Mouse (Mus musculus) C2C12 (cell line): ENCODE measurements around the gene Ptpn18.

Experiments used
- CEBPB ChIP-seq: IDR thresholded peaks from one replicate; pipeline ENCODE4 v1.6.1; 2011; ENCODE audit warnings: low read depth, mild to moderate bottlenecking, control low read depth, moderate library complexity
- CTCF ChIP-seq: IDR thresholded peaks from one replicate; pipeline ENCODE4 v1.5.1; 2011; ENCODE audit not compliant: control insufficient read depth, insufficient read depth, insufficient read length
- FOSL1 ChIP-seq: IDR thresholded peaks from one replicate; pipeline ENCODE4 v1.8.0; 2011; ENCODE audit warnings: mild to moderate bottlenecking, low read length; ENCODE audit not compliant: poor library complexity, insufficient read depth, severe bottlenecking
- MAX ChIP-seq: IDR thresholded peaks from one replicate; pipeline ENCODE4 v1.6.1; 2011; ENCODE audit warnings: mild to moderate bottlenecking, control low read depth
- MYOD1 ChIP-seq: IDR thresholded peaks from one replicate; pipeline ENCODE4 v1.6.1; 2011; ENCODE audit warnings: low read depth; ENCODE audit not compliant: control insufficient read depth, insufficient read length
- MYOG ChIP-seq: IDR thresholded peaks from one replicate; pipeline ENCODE4 v1.6.1; 2011; ENCODE audit not compliant: control insufficient read depth, insufficient read length; ENCODE audit errors: extremely low read depth
- USF1 ChIP-seq: IDR thresholded peaks from one replicate; pipeline ENCODE4 v1.6.1; 2011; ENCODE audit warnings: low read depth, mild to moderate bottlenecking, control low read depth, moderate library complexity

GRCm38 (mm10) chr1:34484470-34484869 is 24.9 kb downstream of the Ptpn18 start:
- no peak for TF ChIP-seq CTCF
- TF ChIP-seq CEBPB: no peak
- no peak for TF ChIP-seq MAX
- no peak for TF ChIP-seq USF1
- no peak for TF ChIP-seq MYOD1
- no peak for TF ChIP-seq MYOG
- TF ChIP-seq FOSL1: no peak
